Mouse (Mus musculus) neural tube, embryonic 12.5 days (tissue): Measurements from ENCODE around the gene Ptprf. TPM values are rescaled to one million over a fixed set of nuclear protein-coding genes. Genes with fewer than 3 reads are reported as not detected.
A peak's percentile ranks its signal among the peaks of the same experiment; 100 is the strongest.

Experiments used
- ATAC-seq: fragments of 200-750 bp; cut with Nextera tagmentation; 2 replicates; pipeline ENCODE4 v1.8.0; 2017; ENCODE audit warnings: low read depth, mild to moderate bottlenecking, moderate TSS enrichment, moderate library complexity; ENCODE audit not compliant: low FRiP score
- H3K27ac ChIP-seq: fragments of 300-500 bp; sonication (generic); 2 replicates; pipeline ENCODE4 v1.5.1; 2016
- H3K27me3 ChIP-seq: fragments of 300-500 bp; sonication (generic); replicated peaks from 2 replicates; pipeline ENCODE4 v1.6.1; 2016; ENCODE audit warnings: mild to moderate bottlenecking
- H3K36me3 ChIP-seq: fragments of 300-500 bp; sonication (generic); 2 replicates; pipeline ENCODE4 v1.6.1; 2016; ENCODE audit warnings: mild to moderate bottlenecking
- H3K4me1 ChIP-seq: fragments of 300-500 bp; sonication (generic); 2 replicates; pipeline ENCODE4 v1.6.1; 2016
- H3K4me2 ChIP-seq: fragments of 300-500 bp; sonication (generic); replicated peaks from 2 replicates; pipeline ENCODE4 v1.6.1; 2016; ENCODE audit warnings: mild to moderate bottlenecking
- H3K4me3 ChIP-seq: fragments of 300-500 bp; sonication (generic); 2 replicates; pipeline ENCODE4 v1.5.1; 2016
- H3K9ac ChIP-seq: fragments of 300-500 bp; sonication (generic); 2 replicates; pipeline ENCODE4 v1.6.1; 2016; ENCODE audit warnings: mild to moderate bottlenecking
- H3K9me3 ChIP-seq: fragments of 300-500 bp; sonication (generic); 2 replicates; pipeline ENCODE4 v1.6.1; 2016; ENCODE audit warnings: mild to moderate bottlenecking
- WGBS: fragments of 180-500 bp; shearing (Covaris S2); methylation state at CpG from one replicate; pipeline ENCODE4 v1.1.7; 2016; 5-methylcytosine and 5-hydroxymethylcytosine counted together
- microRNA-seq: library from miRNA; unstranded; fragments of <30 nt; microRNA quantifications from one replicate; pipeline ENCODE4, GENCODE M21; 2017
- polyA plus RNA-seq: library from polyadenylated mRNA; unstranded; fragments of >200 nt; fragmentation: Nextera tagmentation; extraction: Ambion mirVana; gene quantifications from 2 replicates; pipeline ENCODE4 v1.2.1, GENCODE M21; 2016

Ptprf gene
- polyA plus RNA-seq, 1 experiment from 2014 or later, result 122 TPM

DNA sequence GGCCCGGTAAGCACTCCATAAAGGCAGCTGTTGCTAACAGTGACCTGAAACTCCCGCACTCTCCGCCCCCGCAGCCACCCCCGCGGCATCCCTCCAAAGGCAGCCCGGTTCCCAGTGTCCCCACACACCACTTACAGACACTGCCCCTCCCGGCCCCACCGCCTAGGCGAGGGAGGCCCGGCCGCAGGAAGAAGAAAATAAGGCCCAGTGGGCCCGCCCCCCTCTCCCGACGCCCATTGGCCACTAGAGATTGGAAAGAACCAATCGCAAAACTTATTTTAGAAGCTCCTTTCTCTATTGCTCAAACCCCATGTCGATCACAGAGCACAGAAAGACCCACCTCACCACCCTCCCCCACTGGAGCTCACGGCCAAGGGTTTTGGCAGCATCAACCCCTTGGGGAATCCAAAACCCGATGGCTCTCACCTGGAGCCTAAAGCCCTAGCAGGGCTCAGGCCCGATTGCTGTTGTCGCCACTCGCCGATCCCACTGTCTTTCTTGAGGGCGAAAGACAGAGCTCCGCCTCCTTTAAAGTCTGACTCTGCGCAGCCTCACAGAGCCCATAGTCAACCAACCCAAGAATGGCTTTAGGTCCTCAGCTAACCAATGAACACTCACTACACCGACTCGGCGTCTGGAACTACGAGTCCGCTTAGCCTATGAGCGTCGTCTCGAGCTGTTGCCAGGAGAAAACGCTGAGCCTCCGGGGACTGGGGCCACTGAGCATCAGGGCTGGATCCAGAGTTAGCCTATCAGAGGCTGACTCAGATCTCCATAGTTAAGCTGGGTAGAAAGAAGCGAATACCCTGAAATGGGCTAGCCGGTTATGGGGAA lies 111.5 kb downstream of the Ptprf start, which contains the start of gene Kdm4a:
Gene Kdm4a, minus strand, starts transcription at position 577 of the 834 bp plus-strand sequence.
- peak within 1 kb of the TSS; percentile 89 for H3K27ac ChIP-seq
- H3K4me1 ChIP-seq, result peaks cover 11% of the 10 kb centered on the region
- peak within 1 kb of the TSS; percentile 73 for H3K9ac ChIP-seq
- H3K4me2 ChIP-seq, result peak within 1 kb of the TSS; percentile 74
- under 1% methylated on average over 38 of the region's 38 CpGs for WGBS
- H3K27me3 ChIP-seq, result no peaks in the 10 kb centered on the region
- peak within 1 kb of the TSS; percentile 78 for H3K4me3 ChIP-seq
- peaks cover 27% of the 10 kb centered on the region for H3K36me3 ChIP-seq
- ATAC-seq, result peak; percentile 100
- H3K9me3 ChIP-seq, result no peaks in the 10 kb centered on the region

DNA sequence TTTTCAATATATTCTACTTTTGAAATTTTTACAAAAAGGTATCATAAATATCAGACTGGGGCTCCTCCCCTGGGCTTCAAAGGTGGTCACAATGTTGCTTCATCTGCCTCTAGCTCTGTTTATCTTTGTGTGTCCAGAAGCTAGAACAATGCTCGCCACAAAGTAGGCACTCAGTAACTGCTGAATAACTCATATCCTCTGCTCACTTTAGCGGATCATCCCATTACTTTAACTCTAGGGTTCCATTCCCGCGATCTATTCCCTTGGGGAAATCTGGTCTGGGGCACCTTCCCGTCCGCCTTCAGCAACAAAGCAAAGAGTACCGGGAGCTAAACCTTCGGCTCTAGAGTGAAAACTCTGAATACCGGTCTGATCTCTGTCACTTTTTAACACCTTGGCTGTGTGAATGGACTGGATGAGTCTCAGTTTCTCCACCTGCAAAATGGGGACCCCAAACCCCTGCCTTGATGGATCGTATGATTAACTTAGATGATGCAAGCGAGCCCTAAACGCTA lies 112.2 kb downstream of the Ptprf start:
- Histone ChIP-seq H3K36me3 (peaks cover 33% of the 10 kb centered on the region), H3K4me1 (peaks cover 11% of the 10 kb centered on the region)
- ATAC-seq, result no peak

DNA sequence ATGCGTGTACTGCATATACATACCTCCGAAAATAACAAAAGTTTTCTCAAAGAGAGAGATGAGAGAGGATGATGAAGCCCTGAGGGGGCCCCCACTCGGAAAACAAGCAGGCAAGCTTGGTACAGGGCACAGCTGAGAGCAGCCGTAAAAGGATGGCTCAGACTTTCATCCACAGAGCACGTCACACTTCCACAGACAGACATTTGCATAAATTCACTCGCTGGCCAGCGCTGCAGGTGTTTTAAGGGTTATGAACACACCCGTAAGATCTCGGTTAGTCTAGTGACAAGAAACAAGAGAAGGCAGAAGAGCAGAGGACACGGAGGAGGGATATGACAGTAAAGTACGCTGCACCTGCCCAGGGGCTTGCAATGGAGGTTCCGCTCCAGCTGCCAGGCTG lies 118.7 kb downstream of the Ptprf start:
- Histone ChIP-seq H3K4me1 (no peaks in the 10 kb centered on the region), H3K27ac (no peak overlapping the region), H3K27me3 (no peaks in the 10 kb centered on the region), H3K9ac (no peak overlapping the region), H3K4me3 (no peak overlapping the region), H3K36me3 (peaks cover 96% of the 10 kb centered on the region), H3K4me2 (no peak overlapping the region), H3K9me3 (no peaks in the 10 kb centered on the region)
- 94% methylated on average over 12 of the region's 12 CpGs for WGBS
- no peak for ATAC-seq

More for the DNA sequence above, 112.2 kb downstream of the Ptprf start:
- Histone ChIP-seq H3K4me3 (peak overlapping the region; percentile 78), H3K9me3 (no peaks in the 10 kb centered on the region), H3K9ac (peak overlapping the region; percentile 73), H3K27me3 (no peaks in the 10 kb centered on the region), H3K27ac (peak overlapping the region; percentile 89; the same call in 1 of the 2 replicates), H3K4me2 (peak overlapping the region; percentile 74)
- 2% methylated on average over 12 of the region's 12 CpGs for WGBS

DNA sequence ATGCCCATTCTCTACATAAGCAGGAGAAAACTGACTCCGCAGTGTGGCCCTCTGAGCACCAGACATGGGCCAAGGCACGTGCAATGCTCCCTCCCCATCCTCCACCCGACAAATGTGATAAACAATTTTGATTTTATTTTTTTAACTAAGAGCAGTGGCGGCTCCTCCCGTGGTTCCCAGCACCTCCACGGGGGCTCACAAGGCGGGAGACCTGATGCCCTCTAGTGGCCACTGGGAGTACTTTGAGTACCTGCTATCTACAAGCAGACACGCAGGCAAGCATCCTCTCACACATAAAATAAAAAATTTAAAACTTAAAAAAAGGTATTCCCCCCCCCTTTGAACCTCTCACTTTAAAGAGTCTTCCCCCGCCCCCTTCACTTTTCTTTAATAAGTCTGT lies 120.2 kb downstream of the Ptprf start:
- no peak overlapping the region for H3K4me2 ChIP-seq
- H3K9ac ChIP-seq, result no peak overlapping the region
- no peaks in the 10 kb centered on the region for H3K4me1 ChIP-seq
- H3K27ac ChIP-seq, result no peak overlapping the region
- peaks cover 97% of the 10 kb centered on the region for H3K36me3 ChIP-seq
- no peaks in the 10 kb centered on the region for H3K9me3 ChIP-seq
- no peaks in the 10 kb centered on the region for H3K27me3 ChIP-seq
- 88% methylated on average over 9 of the region's 9 CpGs for WGBS
- no peak overlapping the region for H3K4me3 ChIP-seq
- ATAC-seq, result no peak

DNA sequence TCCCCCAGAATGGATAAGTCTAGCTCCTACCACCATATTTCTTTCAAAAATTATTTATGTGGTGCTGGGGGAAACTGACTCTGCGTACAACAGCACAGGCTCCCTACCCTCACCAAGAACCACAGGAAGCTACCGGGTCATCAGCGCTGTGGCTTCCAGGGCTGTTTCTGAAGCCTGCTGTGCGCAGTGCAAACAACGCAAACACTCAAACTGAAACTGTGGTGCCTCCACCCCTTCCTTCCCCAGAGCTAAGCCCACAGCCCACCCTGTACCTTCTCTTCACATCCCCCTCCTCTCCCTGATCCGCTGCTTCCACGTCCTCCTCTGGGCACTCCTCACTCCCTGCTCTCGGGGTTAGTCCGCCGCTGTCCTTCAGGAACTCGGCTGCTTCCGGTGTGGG lies 129.1 kb downstream of the Ptprf start:
- Histone ChIP-seq H3K4me2 (no peak overlapping the region), H3K36me3 (peaks cover 96% of the 10 kb centered on the region), H3K4me1 (no peaks in the 10 kb centered on the region), H3K4me3 (no peak overlapping the region), H3K27ac (no peak overlapping the region), H3K27me3 (no peaks in the 10 kb centered on the region), H3K9me3 (no peaks in the 10 kb centered on the region), H3K9ac (no peak overlapping the region)
- WGBS, result 94% methylated on average over 12 of the region's 12 CpGs
- ATAC-seq, result no peak

Small RNA genes within 50 kb of the gene (microRNA-seq; reads per million reads assigned to microRNA genes)
- gene Mir7226, result 3.3 reads per million, percentile 9 among the genes with 10 or more reads in this experiment

Other genes with a start within 250 kb of the Ptprf start
- gene St3gal3, start 156.5 kb downstream of the Ptprf start, polyA plus RNA-seq, result 9.4 and 12.3 TPM in 2 replicates
- 55.1 and 62.3 TPM in 2 replicates for gene Kdm4a, start 111.4 kb downstream of the Ptprf start, polyA plus RNA-seq
- gene Szt2, start 117.9 kb upstream of the Ptprf start, polyA plus RNA-seq, result 10.8 and 11.8 TPM in 2 replicates
- 127 and 137 TPM in 2 replicates for gene Med8, start 117.9 kb upstream of the Ptprf start, polyA plus RNA-seq
- 38.2 and 40.6 TPM in 2 replicates for gene Elovl1, start 136.7 kb upstream of the Ptprf start, polyA plus RNA-seq
- gene Cdc20, start 145.9 kb upstream of the Ptprf start, polyA plus RNA-seq, result 165 and 181 TPM in 2 replicates
- 0.46 and 0.68 TPM in 2 replicates for gene Mpl, start 166.1 kb upstream of the Ptprf start, polyA plus RNA-seq
- gene Tie1, start 198.7 kb upstream of the Ptprf start, polyA plus RNA-seq, result 23.2 and 23.5 TPM in 2 replicates
- gene 2610528J11Rik, start 235.6 kb upstream of the Ptprf start, polyA plus RNA-seq, result 0.56 TPM in 1 of 2 replicates, not detected in the other